ENCODE assay signal across 10 mouse cellular contexts in genomic region chr5:31766841-31767542, GRCm38 (mm10).
DNase-seq lines count a peak whose midpoint lies in the region; ATAC-seq lines count a peak whose summit lies in the region.
"Had no signal": no experiment of that assay in that cellular context is flagged by ENCODE, and none has a peak within 500 bp of the region (broad histone marks: within the 10 kb centered on the region; RNA-seq: fewer than 3 reads in every experiment).

No protein-coding gene starts in this region.

- H3K4me2 ChIP-seq in liver, embryonic 15.5 days: peak overlapping the region; percentile 20; the same call in 1 of the 2 replicates
- H3K4me2 ChIP-seq in forebrain, embryonic 11.5 days (ENCODE audit: low read depth, low read length, severe bottlenecking): no peak overlapping the region
- H3K4me2 ChIP-seq: embryonic facial prominence, embryonic 15.5 days had no signal

- H3K27ac ChIP-seq in liver, embryonic 15.5 days (replicated peaks): peak overlapping the region; percentile 69
- H3K27ac ChIP-seq in forebrain, embryonic 11.5 days (ENCODE audit: low read depth, low read length): no peak overlapping the region
- H3K27ac ChIP-seq in limb, embryonic 10.5 days: no peak overlapping the region
- H3K27ac ChIP-seq: embryonic facial prominence, embryonic 15.5 days had no signal

- no peaks in the 10 kb centered on the region for H3K36me3 ChIP-seq in liver, embryonic 15.5 days (replicated peaks)
- H3K36me3 ChIP-seq in forebrain, embryonic 11.5 days (ENCODE audit: control insufficient read depth, insufficient read depth, low read length): no peaks in the 10 kb centered on the region
- no peaks in the 10 kb centered on the region for H3K36me3 ChIP-seq in limb, embryonic 10.5 days
- H3K36me3 ChIP-seq: embryonic facial prominence, embryonic 15.5 days had no signal

- 15% methylated on average over 4 of the region's 4 CpGs for WGBS in liver, embryonic 15.5 days (ENCODE audit: insufficient replicate concordance)
- 68% methylated on average over 4 of the region's 4 CpGs for WGBS in forebrain, embryonic 11.5 days
- 65% methylated on average over 4 of the region's 4 CpGs for WGBS in limb, embryonic 10.5 days

- DNase-seq in heart, adult 8-10 months (ENCODE audit: low spot score): peak; percentile 58
- DNase-seq in heart, postnatal 25 days (ENCODE audit: low spot score): no peak
- DNase-seq in thymus, postnatal 0 days (ENCODE audit: low spot score): peak; percentile 5
- no peak for DNase-seq in thymus, postnatal 25 days
- DNase-seq in frontal cortex, adult 2 months (ENCODE audit: extremely low spot score in 1 of 2, low spot score in 1 of 2): no peak
- DNase-seq in forebrain, embryonic 11.5 days (ENCODE audit: low spot score): no peak
- no peak for DNase-seq in limb, embryonic 10.5 days (ENCODE audit: low spot score)
- DNase-seq: adrenal gland, postnatal 36 days had no signal

- no peaks in the 10 kb centered on the region for H3K4me1 ChIP-seq in liver, embryonic 15.5 days (replicated peaks)
- H3K4me1 ChIP-seq in forebrain, embryonic 11.5 days (replicated peaks; ENCODE audit: control insufficient read depth, insufficient read depth, low read length): no peaks in the 10 kb centered on the region
- H3K4me1 ChIP-seq in limb, embryonic 10.5 days: no peaks in the 10 kb centered on the region; the same call in 1 of the 2 replicates
- H3K4me1 ChIP-seq: embryonic facial prominence, embryonic 15.5 days had no signal

- peak; percentile 65 for ATAC-seq in liver, embryonic 15.5 days (ENCODE audit: insufficient read depth)
- no peak for ATAC-seq in forebrain, embryonic 11.5 days (replicated peaks; ENCODE audit: low FRiP score)

- intact Hi-C loops in heart, postnatal 25 days (cut with DNase I): no loop called here

- H3K9ac ChIP-seq in liver, embryonic 15.5 days: no peak overlapping the region; the same call in 1 of the 2 replicates
- no peak overlapping the region for H3K9ac ChIP-seq in forebrain, embryonic 11.5 days (ENCODE audit: low read length)
- H3K9ac ChIP-seq: embryonic facial prominence, embryonic 15.5 days had no signal

- H3K27me3 ChIP-seq in liver, embryonic 15.5 days: no peaks in the 10 kb centered on the region
- no peaks in the 10 kb centered on the region for H3K27me3 ChIP-seq in forebrain, embryonic 11.5 days (ENCODE audit: control insufficient read depth, insufficient read depth, low read length)
- no peaks in the 10 kb centered on the region for H3K27me3 ChIP-seq in limb, embryonic 10.5 days (ENCODE audit: low read depth, poor library complexity, severe bottlenecking)
- H3K27me3 ChIP-seq: embryonic facial prominence, embryonic 15.5 days had no signal

- H3K9me3 ChIP-seq in liver, embryonic 15.5 days (replicated peaks): no peaks in the 10 kb centered on the region
- no peaks in the 10 kb centered on the region for H3K9me3 ChIP-seq in forebrain, embryonic 11.5 days (ENCODE audit: control insufficient read depth, low read length)
- H3K9me3 ChIP-seq in limb, embryonic 10.5 days (replicated peaks): no peaks in the 10 kb centered on the region
- H3K9me3 ChIP-seq: embryonic facial prominence, embryonic 15.5 days had no signal

- H3K4me3 ChIP-seq in liver, embryonic 15.5 days (replicated peaks): no peak overlapping the region
- H3K4me3 ChIP-seq in forebrain, embryonic 11.5 days (ENCODE audit: low read depth, low read length): no peak overlapping the region
- no peak overlapping the region for H3K4me3 ChIP-seq in limb, embryonic 10.5 days
- H3K4me3 ChIP-seq: embryonic facial prominence, embryonic 15.5 days had no signal

Comparison
In these comparisons a context has a peak if more than half of its experiments do, and no peak if none do; other contexts are left out.
1. DNase-seq: peak in heart, adult 8-10 months (single experiment) and thymus, postnatal 0 days (single experiment); none in heart, postnatal 25 days (single experiment), thymus, postnatal 25 days (single experiment), frontal cortex, adult 2 months (0 of 2), forebrain, embryonic 11.5 days (single experiment) and limb, embryonic 10.5 days (single experiment).